Mouse (Mus musculus) liver, adult 2 months (tissue): ENCODE measurements around the gene Teddm2.

Experiments used
- CTCF ChIP-seq: fragments of 200-500 bp; IDR thresholded peaks from 2 replicates; pipeline ENCODE4 v1.5.1; 2011; ENCODE audit warnings: low read depth, low read length, control low read depth
- POLR2A ChIP-seq: fragments of 200-500 bp; IDR thresholded peaks from 2 replicates; pipeline ENCODE4 v1.6.1; 2011; ENCODE audit warnings: low read length, control low read depth; ENCODE audit not compliant: insufficient read depth; ENCODE audit errors: extremely low read depth

DNA sequence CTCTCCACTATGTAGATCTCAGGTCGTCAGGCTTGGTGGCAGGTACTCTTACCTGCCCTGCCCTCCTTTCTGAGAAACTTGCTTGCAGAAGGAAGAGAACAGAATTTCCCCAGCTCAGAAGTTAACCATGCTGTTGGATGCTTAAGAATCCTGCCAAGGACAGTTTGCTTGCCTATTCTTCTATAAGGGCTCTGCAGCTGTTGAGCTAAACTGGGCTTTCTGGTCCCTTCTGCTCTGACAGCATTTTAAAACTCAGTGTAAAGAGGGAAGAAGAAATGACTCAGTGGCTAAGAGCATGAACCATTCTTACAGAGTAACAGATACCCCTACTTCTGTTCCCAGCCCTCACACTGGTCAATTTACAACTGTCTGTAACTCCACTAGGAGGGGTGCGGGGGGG is 41.0 kb upstream of the Teddm2 start:
- TF ChIP-seq CTCF (no peak), POLR2A (no peak)
